Mouse (Mus musculus) lung, embryonic 16.5 days (tissue): ENCODE measurements around the gene Zfp704. TPM values are rescaled to one million over a fixed set of nuclear protein-coding genes. Genes with fewer than 3 reads are reported as not detected.

ENCODE experiments used
- ATAC-seq: fragments of 200-750 bp; cut with Nextera tagmentation; 2 replicates; pipeline ENCODE4 v1.8.0; 2017; ENCODE audit warnings: low read depth, mild to moderate bottlenecking, moderate library complexity
- H3K27ac ChIP-seq: fragments of 300-500 bp; sonication (generic); 2 replicates; pipeline ENCODE4 v1.5.1; 2014; ENCODE audit warnings: mild to moderate bottlenecking, control low read depth, low read length
- H3K27me3 ChIP-seq: fragments of 300-500 bp; sonication (generic); 2 replicates; pipeline ENCODE4 v1.6.1; 2014; ENCODE audit warnings: low read depth, low read length, mixed read lengths; ENCODE audit not compliant: control insufficient read depth, insufficient read depth
- H3K36me3 ChIP-seq: fragments of 300-500 bp; sonication (generic); 2 replicates; pipeline ENCODE4 v1.6.1; 2014; ENCODE audit warnings: low read length; ENCODE audit not compliant: control insufficient read depth, insufficient read depth
- H3K4me1 ChIP-seq: fragments of 300-500 bp; sonication (generic); replicated peaks from 2 replicates; pipeline ENCODE4 v1.6.1; 2014; ENCODE audit warnings: low read length, mixed read lengths; ENCODE audit not compliant: control insufficient read depth, insufficient read depth
- H3K4me2 ChIP-seq: fragments of 300-500 bp; sonication (generic); 2 replicates; pipeline ENCODE4 v1.6.1; 2014; ENCODE audit warnings: low read depth, low read length, control low read depth
- H3K4me3 ChIP-seq: fragments of 300-500 bp; sonication (generic); 2 replicates; pipeline ENCODE4 v1.5.1; 2014; ENCODE audit warnings: mild to moderate bottlenecking, low read length, control low read depth
- H3K9ac ChIP-seq: fragments of 300-500 bp; sonication (generic); 2 replicates; pipeline ENCODE4 v1.6.1; 2014; ENCODE audit warnings: low read length, control low read depth
- H3K9me3 ChIP-seq: fragments of 300-500 bp; sonication (generic); 2 replicates; pipeline ENCODE4 v1.6.1; 2016; ENCODE audit warnings: low read length; ENCODE audit not compliant: control insufficient read depth
- WGBS: fragments of 180-500 bp; shearing (Covaris S2); extraction: QIAGEN DNeasy Blood & Tissue Kit; methylation state at CpG from one replicate; pipeline ENCODE4 v1.1.7; 2014; 5-methylcytosine and 5-hydroxymethylcytosine counted together
- polyA plus RNA-seq: library from polyadenylated mRNA; unstranded; fragments of >200 nt; fragmentation: Nextera tagmentation; extraction: Ambion mirVana; gene quantifications from 2 replicates; pipeline ENCODE4 v1.2.1, GENCODE M21; 2015

Gene Zfp704
- polyA plus RNA-seq, 1 experiment from 2014 or later = 8.9 TPM

DNA sequence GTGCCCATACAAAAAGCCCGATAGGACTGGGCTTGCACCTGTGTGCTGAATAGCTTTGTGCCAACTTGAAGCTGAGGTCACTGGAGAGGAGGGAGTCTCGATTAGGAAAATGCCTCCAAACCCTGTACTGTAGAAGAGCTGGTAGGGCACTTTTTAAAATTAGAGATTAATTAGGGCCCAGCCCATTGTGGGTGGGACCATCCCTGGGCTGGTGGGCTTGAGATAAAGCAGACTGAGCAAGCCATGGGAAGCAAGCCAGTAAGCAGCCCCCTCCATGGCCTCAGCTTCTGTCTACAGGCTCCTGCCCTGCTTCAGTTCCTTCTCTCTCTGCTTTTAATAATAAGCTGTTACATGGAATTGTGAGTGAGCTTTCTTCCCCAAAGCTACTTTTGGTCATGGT, 26.4 kb downstream of the Zfp704 start:
- no peak overlapping the region for H3K9ac ChIP-seq
- no peak for ATAC-seq
- H3K27ac ChIP-seq = no peak overlapping the region
- H3K4me1 ChIP-seq = peaks cover 26% of the 10 kb centered on the region
- no peaks in the 10 kb centered on the region for H3K36me3 ChIP-seq
- WGBS = 59% methylated on average over 2 of the region's 2 CpGs
- no peaks in the 10 kb centered on the region for H3K27me3 ChIP-seq
- no peak overlapping the region for H3K4me2 ChIP-seq
- no peaks in the 10 kb centered on the region for H3K9me3 ChIP-seq
- no peak overlapping the region for H3K4me3 ChIP-seq

DNA sequence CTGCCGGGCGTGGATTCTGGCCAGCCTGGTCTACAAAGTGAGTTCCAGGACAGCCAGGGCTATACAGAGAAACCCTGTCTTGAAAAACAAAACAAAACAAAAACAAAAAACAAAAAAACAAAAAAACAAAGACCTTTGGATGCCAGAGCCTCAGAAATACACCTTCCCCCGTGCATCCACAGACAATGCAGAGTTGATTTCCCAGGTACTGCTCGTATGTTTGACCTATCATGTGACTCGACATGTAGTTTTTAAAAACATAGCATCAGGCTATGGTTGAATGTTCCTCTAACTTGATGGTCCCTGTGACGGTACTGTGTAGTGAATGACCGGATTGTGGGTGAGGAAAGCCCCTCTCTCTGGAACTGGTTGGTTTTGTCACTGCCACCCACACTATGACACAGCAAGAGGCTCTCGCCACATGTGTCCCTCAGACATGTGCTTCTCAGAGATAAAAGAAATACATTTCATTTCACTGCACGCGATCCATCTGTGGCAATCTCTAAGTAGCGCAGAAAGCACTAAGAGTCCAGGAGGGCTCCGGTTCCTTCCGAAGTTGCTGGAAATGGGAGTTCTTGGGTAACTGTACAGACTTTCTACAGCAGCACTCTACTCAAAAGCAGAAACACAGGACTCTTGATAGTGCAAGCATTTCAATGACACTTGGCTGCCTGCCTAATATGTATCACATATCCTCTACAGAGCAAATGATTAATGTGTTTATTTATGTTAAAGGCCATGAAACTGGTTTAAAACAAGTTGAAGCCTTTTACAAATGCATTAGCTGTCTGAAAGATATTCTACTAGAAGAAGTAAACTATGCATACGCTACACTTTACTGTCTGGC, 28.7 kb downstream of the Zfp704 start:
- H3K9ac ChIP-seq = no peak overlapping the region
- no peak overlapping the region for H3K4me3 ChIP-seq
- H3K4me1 ChIP-seq = peaks cover 26% of the 10 kb centered on the region
- no peaks in the 10 kb centered on the region for H3K9me3 ChIP-seq
- 65% methylated on average over 14 of the region's 14 CpGs for WGBS
- ATAC-seq = peak; percentile 87
- no peak overlapping the region for H3K27ac ChIP-seq
- no peaks in the 10 kb centered on the region for H3K27me3 ChIP-seq
- no peaks in the 10 kb centered on the region for H3K36me3 ChIP-seq
- no peak overlapping the region for H3K4me2 ChIP-seq

DNA sequence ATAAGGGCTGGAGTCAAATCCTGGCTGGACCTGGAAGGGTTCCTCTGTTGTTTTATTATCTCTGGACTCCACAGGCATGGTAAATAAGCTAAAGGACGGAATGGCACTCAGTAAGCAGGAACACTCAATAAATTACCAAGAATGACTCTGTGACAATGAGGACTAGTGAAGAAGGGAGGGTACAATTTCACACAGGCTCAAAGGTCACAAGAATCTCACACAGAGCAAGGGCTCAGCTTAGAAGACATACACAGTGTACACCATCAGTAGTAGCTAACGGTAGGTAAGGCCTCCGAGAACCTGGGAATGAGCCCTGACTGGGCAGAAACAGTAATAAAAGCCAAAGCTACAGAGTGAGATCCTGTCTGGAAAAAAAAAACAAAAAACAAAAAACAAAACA, 29.8 kb downstream of the Zfp704 start:
- no peak overlapping the region for H3K9ac ChIP-seq
- H3K4me3 ChIP-seq = no peak overlapping the region
- no peaks in the 10 kb centered on the region for H3K27me3 ChIP-seq
- H3K4me2 ChIP-seq = no peak overlapping the region
- 82% methylated on average over 3 of the region's 3 CpGs for WGBS
- H3K9me3 ChIP-seq = no peaks in the 10 kb centered on the region
- ATAC-seq = no peak
- no peaks in the 10 kb centered on the region for H3K36me3 ChIP-seq
- no peak overlapping the region for H3K27ac ChIP-seq
- H3K4me1 ChIP-seq = peaks cover 26% of the 10 kb centered on the region

DNA sequence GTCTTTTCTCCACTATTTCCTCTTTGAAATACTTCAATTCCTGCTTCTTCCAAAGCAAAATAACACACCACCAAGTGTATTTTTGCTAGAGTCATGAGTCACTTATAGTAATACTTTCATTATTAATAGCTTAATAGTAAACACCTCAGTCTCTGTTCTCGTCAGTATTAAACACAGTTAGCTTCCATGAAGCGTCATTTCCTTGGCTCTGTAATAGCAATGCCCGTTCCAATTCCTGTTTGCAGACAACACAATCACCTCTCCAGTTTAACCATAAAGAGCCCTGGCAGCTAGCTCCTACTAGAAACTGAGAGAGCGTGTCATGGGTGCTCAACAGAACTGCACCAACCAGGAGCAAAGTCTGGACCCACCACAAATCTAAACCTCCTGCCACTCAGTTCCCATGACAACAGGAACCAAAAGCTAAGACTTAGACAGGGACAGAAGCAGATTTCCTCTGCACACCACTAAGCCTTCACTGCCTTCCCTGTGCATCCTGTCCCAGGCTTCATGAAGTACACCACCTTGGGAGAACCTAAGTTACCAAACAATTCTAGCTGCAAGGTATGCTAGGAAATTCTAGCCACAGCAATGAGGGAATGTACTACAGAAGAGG, 30.7 kb downstream of the Zfp704 start:
- peaks cover 32% of the 10 kb centered on the region for H3K4me1 ChIP-seq
- H3K36me3 ChIP-seq = no peaks in the 10 kb centered on the region
- WGBS = 42% methylated on average over 4 of the region's 4 CpGs
- H3K9ac ChIP-seq = no peak overlapping the region
- no peak overlapping the region for H3K27ac ChIP-seq
- ATAC-seq = no peak
- H3K4me2 ChIP-seq = no peak overlapping the region
- no peaks in the 10 kb centered on the region for H3K27me3 ChIP-seq
- H3K9me3 ChIP-seq = no peaks in the 10 kb centered on the region
- no peak overlapping the region for H3K4me3 ChIP-seq

DNA sequence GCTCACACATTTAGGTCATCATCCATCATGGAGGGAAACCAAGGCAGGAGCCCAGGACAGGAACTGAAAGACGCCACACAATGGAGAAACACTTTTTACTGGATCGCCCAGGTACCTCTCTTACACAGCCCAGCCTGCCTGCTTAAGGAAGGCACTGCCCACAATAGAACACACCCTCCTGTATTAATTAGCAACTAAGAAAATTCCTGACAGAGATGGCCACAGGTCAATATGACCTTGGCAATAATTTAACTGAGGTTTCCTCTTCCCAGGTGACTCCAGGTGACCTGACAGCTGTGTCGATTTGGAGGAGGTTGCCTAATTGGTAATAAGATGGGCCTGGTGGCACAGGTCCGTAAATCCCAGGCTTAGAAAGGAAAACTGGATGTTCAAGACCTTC, 33.0 kb downstream of the Zfp704 start:
- Histone ChIP-seq H3K9ac (no peak overlapping the region), H3K4me2 (no peak overlapping the region), H3K36me3 (no peaks in the 10 kb centered on the region), H3K27ac (no peak overlapping the region), H3K4me1 (peaks cover 43% of the 10 kb centered on the region), H3K9me3 (no peaks in the 10 kb centered on the region), H3K4me3 (no peak overlapping the region), H3K27me3 (no peaks in the 10 kb centered on the region)
- ATAC-seq = no peak
- 86% methylated on average over 4 of the region's 4 CpGs for WGBS

DNA sequence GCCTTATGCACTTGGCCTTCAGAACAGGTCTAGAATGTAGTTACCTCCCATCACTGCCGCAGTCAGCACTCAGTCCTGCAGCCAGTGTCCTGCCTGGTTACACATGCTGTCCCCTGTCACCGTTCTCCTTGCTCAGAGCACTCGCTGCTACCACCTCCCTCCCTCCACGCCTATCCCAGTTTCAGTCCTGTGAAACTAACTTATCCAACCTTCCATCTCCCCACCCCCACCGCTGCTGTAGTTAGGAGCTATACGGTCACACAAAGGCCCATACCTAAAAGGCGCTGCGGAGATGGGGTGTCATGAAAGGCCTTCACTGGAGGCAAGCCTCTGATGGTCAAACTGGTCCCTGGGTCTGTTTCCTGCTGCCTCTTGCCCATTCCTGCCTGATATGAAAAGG, 35.6 kb downstream of the Zfp704 start:
- WGBS = 67% methylated on average over 8 of the region's 8 CpGs
- no peak overlapping the region for H3K4me2 ChIP-seq
- H3K4me3 ChIP-seq = no peak overlapping the region
- H3K27me3 ChIP-seq = no peaks in the 10 kb centered on the region
- H3K9ac ChIP-seq = no peak overlapping the region
- peaks cover 30% of the 10 kb centered on the region for H3K4me1 ChIP-seq
- no peaks in the 10 kb centered on the region for H3K9me3 ChIP-seq
- H3K27ac ChIP-seq = no peak overlapping the region
- peak; percentile 28; the same call in 1 of the 2 replicates for ATAC-seq
- no peaks in the 10 kb centered on the region for H3K36me3 ChIP-seq

DNA sequence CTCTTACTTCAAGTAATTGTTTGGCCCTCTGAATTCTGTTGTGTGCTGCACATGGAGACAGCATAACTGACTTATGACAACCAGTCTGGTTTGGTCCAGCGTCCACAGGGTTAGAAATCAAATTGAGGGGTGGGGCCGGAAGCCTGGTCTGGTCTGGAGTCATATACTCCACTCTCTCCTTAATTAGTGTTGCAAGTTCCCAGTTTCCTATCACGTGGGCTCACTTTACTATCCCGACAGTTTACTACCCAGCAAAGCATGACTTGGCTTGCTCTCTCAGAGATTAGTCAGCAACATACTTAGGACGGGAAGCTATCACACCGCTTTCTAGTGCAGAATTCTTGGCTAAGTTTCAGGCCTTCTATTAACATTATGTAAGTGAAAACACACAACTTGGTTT, 36.3 kb downstream of the Zfp704 start:
- no peak overlapping the region for H3K4me2 ChIP-seq
- H3K27ac ChIP-seq = no peak overlapping the region

DNA sequence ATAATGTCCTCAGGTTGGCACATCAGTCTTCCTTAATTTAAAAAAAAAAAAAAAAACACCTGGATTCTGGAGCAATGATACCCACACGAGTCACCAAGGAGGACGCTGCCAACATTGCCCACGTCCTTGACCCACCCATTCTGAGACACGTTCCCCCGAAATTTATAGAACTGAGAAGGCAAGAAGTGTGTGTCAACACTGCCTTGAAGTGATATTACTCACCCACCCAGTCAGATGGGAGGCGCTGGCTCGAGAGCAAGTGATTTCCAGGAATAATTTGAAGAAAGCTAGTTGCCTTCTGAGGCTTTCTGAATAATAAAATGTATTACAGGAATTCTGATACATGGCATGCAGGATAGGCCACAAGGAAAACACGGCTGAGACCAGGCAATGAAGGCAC, 37.6 kb downstream of the Zfp704 start:
- no peak for ATAC-seq
- Histone ChIP-seq H3K9me3 (no peaks in the 10 kb centered on the region), H3K4me3 (no peak overlapping the region), H3K36me3 (no peaks in the 10 kb centered on the region), H3K4me2 (no peak overlapping the region), H3K4me1 (peaks cover 24% of the 10 kb centered on the region), H3K27ac (no peak overlapping the region), H3K9ac (no peak overlapping the region), H3K27me3 (no peaks in the 10 kb centered on the region)
- WGBS = 55% methylated on average over 8 of the region's 8 CpGs

More for the DNA sequence above, 36.3 kb downstream of the Zfp704 start:
- H3K4me3 ChIP-seq = no peak overlapping the region
- peaks cover 24% of the 10 kb centered on the region for H3K4me1 ChIP-seq
- no peak overlapping the region for H3K9ac ChIP-seq
- WGBS = 20% methylated on average over 6 of the region's 6 CpGs
- H3K27me3 ChIP-seq = no peaks in the 10 kb centered on the region
- no peaks in the 10 kb centered on the region for H3K9me3 ChIP-seq
- H3K36me3 ChIP-seq = no peaks in the 10 kb centered on the region
- ATAC-seq = peak; percentile 91

DNA sequence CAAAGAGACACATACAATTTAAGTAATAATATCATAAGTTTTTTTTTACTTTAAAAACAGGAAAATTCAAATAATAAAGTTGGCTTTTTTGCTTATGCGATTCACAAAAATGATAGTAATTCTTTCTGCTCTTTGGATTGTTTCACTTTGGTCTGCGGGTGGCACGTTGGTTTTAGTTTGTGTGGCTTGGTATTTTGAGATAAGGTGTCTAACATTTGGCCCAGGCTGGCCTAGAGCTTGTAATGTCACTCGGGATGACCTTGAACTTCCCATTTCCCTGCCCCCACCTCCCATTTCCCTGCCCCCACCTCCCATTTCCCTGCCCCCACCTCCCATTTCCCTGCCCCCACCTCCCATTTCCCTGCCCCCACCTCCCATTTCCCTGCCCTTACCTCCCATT, 39.1 kb downstream of the Zfp704 start:
- Histone ChIP-seq H3K27ac (no peak overlapping the region), H3K4me2 (no peak overlapping the region), H3K27me3 (no peaks in the 10 kb centered on the region), H3K36me3 (no peaks in the 10 kb centered on the region), H3K4me3 (no peak overlapping the region), H3K9me3 (no peaks in the 10 kb centered on the region), H3K9ac (no peak overlapping the region), H3K4me1 (peaks cover 24% of the 10 kb centered on the region)
- 85% methylated on average over 4 of the region's 4 CpGs for WGBS
- no peak for ATAC-seq
